Mouse (Mus musculus) heart, adult 9 months (tissue): ENCODE measurements around the gene Clasp1.
A peak's percentile ranks its signal among the peaks of the same experiment; 100 is the strongest.

Source experiments
- DNase-seq, 2 experiments: peaks; one replicate each; pipeline ENCODE4 v3.0.0; 2022; ENCODE audit warnings: low spot score in 2 of 2

Clasp1 gene

GRCm38 (mm10) chr1:118498311-118498710 lies 109.5 kb downstream of the Clasp1 start:
- peak; percentile 30 to 76 for DNase-seq

GRCm38 (mm10) chr1:118500606-118501005 lies 111.7 kb downstream of the Clasp1 start:
- DNase-seq = no peak

GRCm38 (mm10) chr1:118501691-118502090 lies 112.8 kb downstream of the Clasp1 start:
- no peak for DNase-seq

GRCm38 (mm10) chr1:118505746-118506145 lies 116.9 kb downstream of the Clasp1 start:
- no peak for DNase-seq

- peak; percentile 65 to 72 for DNase-seq
Measured at GRCm38 (mm10) chr1:118510996-118511395, 122.1 kb downstream of the Clasp1 start.

- no peak for DNase-seq
Measured at GRCm38 (mm10) chr1:118511738-118512530, 123.1 kb downstream of the Clasp1 start.

GRCm38 (mm10) chr1:118516256-118516655 lies 127.4 kb downstream of the Clasp1 start:
- no peak for DNase-seq

GRCm38 (mm10) chr1:118523161-118523560 lies 134.3 kb downstream of the Clasp1 start:
- DNase-seq = no peak

GRCm38 (mm10) chr1:118525336-118525735 lies 136.5 kb downstream of the Clasp1 start:
- DNase-seq = no peak

- DNase-seq = no peak
Measured at GRCm38 (mm10) chr1:118529213-118529612, 140.4 kb downstream of the Clasp1 start.

GRCm38 (mm10) chr1:118531259-118531658 lies 142.4 kb downstream of the Clasp1 start:
- no peak for DNase-seq

- DNase-seq = no peak
Measured at GRCm38 (mm10) chr1:118536021-118536420, 147.2 kb downstream of the Clasp1 start.

GRCm38 (mm10) chr1:118539046-118539445 lies 150.2 kb downstream of the Clasp1 start:
- DNase-seq = no peak

- no peak for DNase-seq
Measured at GRCm38 (mm10) chr1:118542880-118543279, 154.0 kb downstream of the Clasp1 start.

GRCm38 (mm10) chr1:118548769-118549168 lies 159.9 kb downstream of the Clasp1 start:
- DNase-seq = no peak

- no peak for DNase-seq
Measured at GRCm38 (mm10) chr1:118551152-118551551, 162.3 kb downstream of the Clasp1 start.

GRCm38 (mm10) chr1:118552071-118552470 lies 163.2 kb downstream of the Clasp1 start:
- no peak for DNase-seq

- no peak for DNase-seq
Measured at GRCm38 (mm10) chr1:118553045-118553444, 164.2 kb downstream of the Clasp1 start.

GRCm38 (mm10) chr1:118553451-118553850 lies 164.6 kb downstream of the Clasp1 start:
- no peak for DNase-seq

GRCm38 (mm10) chr1:118554961-118555360 lies 166.1 kb downstream of the Clasp1 start:
- no peak for DNase-seq

GRCm38 (mm10) chr1:118559716-118560115 lies 170.9 kb downstream of the Clasp1 start:
- DNase-seq = no peak

GRCm38 (mm10) chr1:118564561-118564960 lies 175.7 kb downstream of the Clasp1 start:
- no peak for DNase-seq

GRCm38 (mm10) chr1:118567659-118568058 lies 178.8 kb downstream of the Clasp1 start:
- no peak for DNase-seq
